In the genomic region with DNA sequence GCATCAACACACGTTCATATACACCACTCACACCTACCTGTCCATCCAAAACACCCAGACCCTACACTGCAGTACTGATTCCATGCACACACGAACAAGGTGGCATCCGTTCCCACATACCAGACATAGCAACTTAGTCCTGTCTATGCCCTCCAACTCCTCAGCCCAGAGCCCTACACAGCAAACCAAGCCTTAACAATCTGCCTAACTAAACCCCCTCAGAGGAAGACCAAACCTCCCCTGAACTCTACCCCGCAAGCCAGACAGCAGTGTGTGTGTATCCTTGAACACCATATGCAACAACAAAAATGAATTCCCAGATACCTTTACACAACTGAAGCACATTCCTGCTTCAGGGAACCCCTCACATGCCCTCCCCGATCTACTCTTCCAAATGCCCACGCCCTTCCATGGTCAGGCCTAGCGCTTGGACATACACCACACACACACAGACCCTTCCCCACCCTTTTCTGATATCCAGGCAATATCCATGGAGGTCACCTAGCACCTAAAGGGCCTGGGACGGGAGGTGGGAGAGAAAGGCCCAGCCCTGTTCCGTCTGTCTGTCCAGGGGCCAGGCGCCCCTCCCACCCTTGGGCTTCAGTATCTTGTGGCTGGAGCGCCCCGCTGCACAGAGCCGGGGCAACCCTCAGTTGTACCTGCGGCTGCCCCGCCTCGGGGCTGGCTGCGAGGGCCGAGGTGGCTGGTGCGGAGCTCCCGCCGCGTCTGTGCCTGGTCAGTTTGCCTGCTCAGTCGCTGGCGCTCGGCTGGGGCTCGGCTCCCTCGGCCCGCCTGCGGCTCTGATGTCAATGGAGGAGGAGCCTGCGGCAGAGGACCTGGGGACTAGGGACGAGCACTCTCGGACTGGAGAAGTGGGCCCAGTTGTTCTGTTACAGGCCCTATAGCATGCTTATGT, we compare ENCODE assay signal across 8 mouse cellular contexts. TPM values are rescaled to one million over a fixed set of nuclear protein-coding genes. Genes with fewer than 3 reads are reported as not detected.
DNase-seq lines count a peak whose midpoint lies in the region; ATAC-seq and TF ChIP-seq lines count a peak whose summit lies in the region.

A gene (minus strand): TSS at position 808 of the 916 bp plus-strand sequence.

- no peaks in the 10 kb centered on the region for H3K4me1 ChIP-seq in ES-Bruce4 (ENCODE audit: control insufficient read depth, insufficient read depth, low read length)
- H3K4me1 ChIP-seq in forebrain, embryonic 11.5 days (replicated peaks; ENCODE audit: control insufficient read depth, insufficient read depth, low read length), result peaks cover 6% of the 10 kb centered on the region; the same call in 1 of the 2 replicates
- H3K4me1 ChIP-seq in heart, embryonic 15.5 days (replicated peaks), result peaks cover 30% of the 10 kb centered on the region
- H3K4me1 ChIP-seq in liver, embryonic 14.5 days (replicated peaks; ENCODE audit: control insufficient read depth in 2 of 2, insufficient read depth in 2 of 2, low read length in 1 of 2), result peaks cover 0 to 12% of the 10 kb centered on the region in 2 experiments; a peak in 2 of 4 replicates
- H3K4me1 ChIP-seq in stomach, postnatal 0 days (replicated peaks; ENCODE audit: control insufficient read depth, insufficient read depth), result peaks cover 5% of the 10 kb centered on the region; the same call in 1 of the 2 replicates

- no peak for TF ChIP-seq CTCF in ES-Bruce4 (IDR thresholded peaks at IDR 0.05; ENCODE audit: low read depth, low read length)
- 0 out of 2 replicates have a peak, but pooled peaks have one; percentile 4 for TF ChIP-seq CTCF in liver, embryonic 14.5 days (IDR thresholded peaks at IDR 0.05; ENCODE audit: low read depth)
- TF ChIP-seq CTCF in stomach, postnatal 0 days (IDR thresholded peaks at IDR 0.05; ENCODE audit: low read depth), result 0 out of 2 replicates have a peak, but pooled peaks have one; percentile 4

- no peaks in the 10 kb centered on the region for H3K27me3 ChIP-seq in ES-Bruce4 (ENCODE audit: control insufficient read depth, insufficient read depth, low read length, poor library complexity, severe bottlenecking)
- H3K27me3 ChIP-seq in forebrain, embryonic 11.5 days (ENCODE audit: control insufficient read depth, insufficient read depth, low read length), result no peaks in the 10 kb centered on the region
- H3K27me3 ChIP-seq in heart, embryonic 15.5 days, result no peaks in the 10 kb centered on the region
- no peaks in the 10 kb centered on the region for H3K27me3 ChIP-seq in liver, embryonic 14.5 days (ENCODE audit: control insufficient read depth, insufficient read depth, low read length)
- H3K27me3 ChIP-seq in stomach, postnatal 0 days (ENCODE audit: control insufficient read depth, insufficient read depth, low read length), result no peaks in the 10 kb centered on the region

- peak within 1 kb of the TSS; percentile 41 for H3K4me3 ChIP-seq in ES-Bruce4 (ENCODE audit: low read depth, low read length)
- H3K4me3 ChIP-seq in forebrain, embryonic 11.5 days (ENCODE audit: low read depth, low read length), result peak within 1 kb of the TSS; percentile 42
- H3K4me3 ChIP-seq in heart, embryonic 15.5 days, result peak within 1 kb of the TSS; percentile 73
- H3K4me3 ChIP-seq in liver, embryonic 14.5 days (ENCODE audit: insufficient read depth in 1 of 2, low read depth in 2 of 2, low read length in 2 of 2), result peak within 1 kb of the TSS; percentile 57 to 59
- H3K4me3 ChIP-seq in stomach, postnatal 0 days (ENCODE audit: low read depth, low read length), result peak within 1 kb of the TSS; percentile 66

- H3K27ac ChIP-seq in ES-Bruce4 (ENCODE audit: insufficient read depth, low read length), result no peak within 1 kb of the TSS
- H3K27ac ChIP-seq in forebrain, embryonic 11.5 days (ENCODE audit: low read depth, low read length), result no peak within 1 kb of the TSS
- peak within 1 kb of the TSS; percentile 82 for H3K27ac ChIP-seq in heart, embryonic 15.5 days
- no peak within 1 kb of the TSS for H3K27ac ChIP-seq in liver, embryonic 14.5 days
- H3K27ac ChIP-seq in stomach, postnatal 0 days (replicated peaks), result peak within 1 kb of the TSS; percentile 59; the same call in 1 of the 2 replicates

- 15% methylated on average over 32 of the region's 32 CpGs for WGBS in forebrain, embryonic 11.5 days
- 9% methylated on average over 32 of the region's 32 CpGs for WGBS in heart, embryonic 15.5 days
- 16% methylated on average over 32 of the region's 32 CpGs for WGBS in liver, embryonic 14.5 days (ENCODE audit: insufficient replicate concordance)
- WGBS in stomach, postnatal 0 days, result 9% methylated on average over 32 of the region's 32 CpGs

- no peak for TF ChIP-seq EP300 in ES-Bruce4 (IDR thresholded peaks at IDR 0.05; ENCODE audit: insufficient read depth, low read depth, low read length)
- TF ChIP-seq EP300 in liver, embryonic 14.5 days (IDR thresholded peaks at IDR 0.05; ENCODE audit: low read depth), result no peak
- TF ChIP-seq EP300 in stomach, postnatal 0 days (optimal IDR thresholded peaks at IDR 0.05), result no peak

- peak within 1 kb of the TSS; percentile 45 for H3K9ac ChIP-seq in ES-Bruce4 (ENCODE audit: low read depth, poor library complexity, severe bottlenecking)
- H3K9ac ChIP-seq in forebrain, embryonic 11.5 days (ENCODE audit: low read length), result peak within 1 kb of the TSS; percentile 83
- peak within 1 kb of the TSS; percentile 82 for H3K9ac ChIP-seq in heart, embryonic 15.5 days
- H3K9ac ChIP-seq in liver, embryonic 14.5 days (replicated peaks), result peak within 1 kb of the TSS; percentile 57
- H3K9ac ChIP-seq in stomach, postnatal 0 days (ENCODE audit: low read length), result peak within 1 kb of the TSS; percentile 83

- ATAC-seq in forebrain, embryonic 11.5 days (replicated peaks; ENCODE audit: low FRiP score), result peak; percentile 86
- peak; percentile 86 for ATAC-seq in heart, embryonic 15.5 days (replicated peaks; ENCODE audit: insufficient number of reproducible peaks, insufficient read depth, low FRiP score, low read depth)
- peak; percentile 76 for ATAC-seq in liver, embryonic 14.5 days (ENCODE audit: insufficient read depth)
- peak; percentile 84 for ATAC-seq in stomach, postnatal 0 days (ENCODE audit: low FRiP score, low TSS enrichment)

- TF ChIP-seq POLR2A in ES-Bruce4 (IDR thresholded peaks at IDR 0.05; ENCODE audit: insufficient read depth, low read length), result no peak

- H3K36me3 ChIP-seq in ES-Bruce4 (ENCODE audit: control insufficient read depth, insufficient read depth, low read length, poor library complexity, severe bottlenecking), result no peaks in the 10 kb centered on the region
- H3K36me3 ChIP-seq in forebrain, embryonic 11.5 days (ENCODE audit: control insufficient read depth, insufficient read depth, low read length), result no peaks in the 10 kb centered on the region
- H3K36me3 ChIP-seq in heart, embryonic 15.5 days, result peaks cover 18% of the 10 kb centered on the region; the same call in 1 of the 2 replicates
- H3K36me3 ChIP-seq in liver, embryonic 14.5 days (replicated peaks; ENCODE audit: control insufficient read depth, insufficient read depth, low read depth), result no peaks in the 10 kb centered on the region
- H3K36me3 ChIP-seq in stomach, postnatal 0 days (ENCODE audit: control insufficient read depth, insufficient read depth, low read length), result no peaks in the 10 kb centered on the region

- DNase-seq in c-Kit-positive CD71-positive TER-119-negative erythroid progenitor cells, embryonic 14.5 days (ENCODE audit: low read depth), result peak; percentile 24
- peak; percentile 78 for DNase-seq in forebrain, embryonic 11.5 days (ENCODE audit: low spot score)
- peak; percentile 90 for DNase-seq in kidney, postnatal 10 days
- DNase-seq in liver, embryonic 14.5 days (ENCODE audit: low read depth in 3 of 3, low spot score in 3 of 3), result peak in 2 of 3 experiments; percentile 13 to 24
- peak; percentile 75 for DNase-seq in neural tube, embryonic 10.5 days (ENCODE audit: extremely low spot score, low spot score)
- DNase-seq in stomach, postnatal 0 days (ENCODE audit: low spot score), result peak; percentile 84

- peak within 1 kb of the TSS; percentile 64 for H3K4me2 ChIP-seq in forebrain, embryonic 11.5 days (ENCODE audit: low read depth, low read length, severe bottlenecking)
- peak within 1 kb of the TSS; percentile 80 for H3K4me2 ChIP-seq in heart, embryonic 15.5 days
- H3K4me2 ChIP-seq in liver, embryonic 14.5 days (ENCODE audit: low read depth), result peak within 1 kb of the TSS; percentile 72
- H3K4me2 ChIP-seq in stomach, postnatal 0 days (replicated peaks; ENCODE audit: low read depth), result peak within 1 kb of the TSS; percentile 84

- H3K9me3 ChIP-seq in ES-Bruce4 (replicated peaks; ENCODE audit: control insufficient read depth, insufficient read depth, low read length, poor library complexity, severe bottlenecking), result no peaks in the 10 kb centered on the region
- H3K9me3 ChIP-seq in forebrain, embryonic 11.5 days (ENCODE audit: control insufficient read depth, low read length), result no peaks in the 10 kb centered on the region
- H3K9me3 ChIP-seq in heart, embryonic 15.5 days (replicated peaks), result no peaks in the 10 kb centered on the region
- no peaks in the 10 kb centered on the region for H3K9me3 ChIP-seq in liver, embryonic 14.5 days (ENCODE audit: control insufficient read depth, low read length)
- no peaks in the 10 kb centered on the region for H3K9me3 ChIP-seq in stomach, postnatal 0 days (ENCODE audit: control insufficient read depth, low read length)

RNA-seq across cellular contexts. Expression of the gene that starts here (rescaled TPM):
- polyA plus RNA-seq in ES-Bruce4 (2011; ENCODE audit: insufficient read depth, insufficient read length, low read depth, missing spikeins), result 7.6 and 7.7 TPM in 2 replicates
- polyA plus RNA-seq in forebrain, embryonic 11.5 days (2014; fragmentation: Nextera tagmentation; extraction: Ambion mirVana), result 47.8 and 52.5 TPM in 2 replicates
- 110 and 122 TPM in 2 replicates for polyA plus RNA-seq in heart, embryonic 15.5 days (2015; fragmentation: Nextera tagmentation; extraction: Ambion mirVana)
- 6.9 and 9.0 TPM in 2 replicates for polyA plus RNA-seq in liver, embryonic 14.5 days (2012; rRNA removed)
- polyA plus RNA-seq in liver, embryonic 14.5 days (2014; fragmentation: Nextera tagmentation; extraction: Ambion mirVana), result 16.3 and 19.7 TPM in 2 replicates
- 52.7 and 52.9 TPM in 2 replicates for polyA plus RNA-seq in stomach, postnatal 0 days (2015; fragmentation: Nextera tagmentation; extraction: Ambion mirVana)

Comparison
In these comparisons a context has a peak if more than half of its experiments do, and no peak if none do; other contexts are left out.
1. H3K27ac ChIP-seq: peak in heart, embryonic 15.5 days (single experiment) and stomach, postnatal 0 days (single experiment); none in ES-Bruce4 (single experiment), forebrain, embryonic 11.5 days (single experiment) and liver, embryonic 14.5 days (single experiment).
2. DNase-seq: peak in every context shown above with its lines; median percentile 90 in kidney, postnatal 10 days; 84 in stomach, postnatal 0 days; 78 in forebrain, embryonic 11.5 days; 75 in neural tube, embryonic 10.5 days; 24 in c-Kit-positive CD71-positive TER-119-negative erythroid progenitor cells, embryonic 14.5 days; 18 in liver, embryonic 14.5 days.
3. Peak in every context shown above with its lines, with median percentiles within 50 percentile points of each other: H3K4me3 ChIP-seq, H3K9ac ChIP-seq, ATAC-seq and H3K4me2 ChIP-seq.